Mouse (Mus musculus) left cerebral cortex, postnatal 10 days (tissue): ENCODE data around the gene Vdac1. TPM values are rescaled to one million over a fixed set of nuclear protein-coding genes. Genes with fewer than 3 reads are reported as not detected.
A peak's percentile ranks its signal among the peaks of the same experiment; 100 is the strongest.

Source experiments
- DNase-seq, 2 experiments: peaks; one replicate each; pipeline ENCODE4 v3.0.0; 2021 to 2022; ENCODE audit warnings: low spot score in 2 of 2, mixed read lengths in 1 of 2; ENCODE audit errors: extremely low spot score in 1 of 2
- intact Hi-C: fragments of 180-260 bp; cut with DNase I; formaldehyde crosslinking; loops from one replicate; pipeline ENCODE4 v1.15.1; 2025
- total RNA-seq, 2 experiments: library from RNA; stranded (reverse); gene quantifications; 2 replicates each; pipeline ENCODE4 v1.2.3; 2021

Vdac1 gene
- total RNA-seq, 2 experiments from 2014 or later, result 588 to 615 TPM

GRCm38 (mm10) chr11:52437123-52437522, 76.5 kb downstream of the Vdac1 start:
- peak in 1 of 2 experiments; percentile 49 for DNase-seq
- intact Hi-C loops, result no loop called here

Other genes with a start within 250 kb of the Vdac1 start
- not detected for gene Olfr1373, start 215.3 kb upstream of the Vdac1 start, total RNA-seq
- not detected for gene Olfr1371, start 146.9 kb upstream of the Vdac1 start, total RNA-seq
- gene Skp1a, start 128.9 kb upstream of the Vdac1 start, total RNA-seq, result 100 to 1,000 TPM; 499 to 514 TPM
- gene Tcf7, start 77.8 kb upstream of the Vdac1 start, total RNA-seq, result 1 to 10 TPM; 6.0 to 6.7 TPM
- 10 to 100 TPM; 72.4 to 74.2 TPM for gene 9530068E07Rik, start 35.6 kb downstream of the Vdac1 start, total RNA-seq